Mouse (Mus musculus): ENCODE results near the gene Ywhaq. TPM values are rescaled to one million over a fixed set of nuclear protein-coding genes. Genes with fewer than 3 reads are reported as not detected.
A peak's percentile ranks its signal among the peaks of the same experiment; 100 is the strongest.

Ywhaq gene
- polyA plus RNA-seq (2012; rRNA removed) (54.9 and 74.0 TPM in 2 replicates), polyA plus RNA-seq (2014; fragmentation: Nextera tagmentation; extraction: Ambion mirVana) (202 and 210 TPM in 2 replicates)

GRCm38 (mm10) chr12:21417100-21418070 lies at the start of gene Ywhaq:
Gene Ywhaq (minus strand): TSS chr12:21417637.
- Histone ChIP-seq H3K4me3 (ENCODE audit: insufficient read depth in 1 of 2, low read depth in 2 of 2, low read length in 2 of 2) (peak within 1 kb of the TSS; percentile 78 to 96), H3K4me1 (replicated peaks; ENCODE audit: control insufficient read depth in 2 of 2, insufficient read depth in 2 of 2, low read length in 1 of 2) (peaks cover 18 to 23% of the 10 kb centered on the region in 2 experiments), H3K27ac (peak within 1 kb of the TSS; percentile 83), H3K27me3 (ENCODE audit: control insufficient read depth, insufficient read depth, low read length) (no peaks in the 10 kb centered on the region), H3K9ac (replicated peaks) (peak within 1 kb of the TSS; percentile 84), H3K9me3 (ENCODE audit: control insufficient read depth, low read length) (no peaks in the 10 kb centered on the region), H3K4me2 (ENCODE audit: low read depth) (peak within 1 kb of the TSS; percentile 89), H3K36me3 (replicated peaks; ENCODE audit: control insufficient read depth, insufficient read depth, low read depth) (peaks cover 24% of the 10 kb centered on the region)
- no peak; the same call in 1 of the 2 replicates for TF ChIP-seq CTCF (IDR thresholded peaks at IDR 0.05; ENCODE audit: low read depth)
- peak; percentile 23; the same call in 1 of the 2 replicates for TF ChIP-seq EP300 (IDR thresholded peaks at IDR 0.05; ENCODE audit: low read depth)
- DNase-seq (ENCODE audit: low read depth in 3 of 3, low spot score in 3 of 3), result peak; percentile 87 to 93 (median 90)
- ATAC-seq (ENCODE audit: insufficient read depth), result peak; percentile 99
- WGBS (ENCODE audit: insufficient replicate concordance), result under 1% methylated on average over 95 of the region's 103 CpGs

DNA sequence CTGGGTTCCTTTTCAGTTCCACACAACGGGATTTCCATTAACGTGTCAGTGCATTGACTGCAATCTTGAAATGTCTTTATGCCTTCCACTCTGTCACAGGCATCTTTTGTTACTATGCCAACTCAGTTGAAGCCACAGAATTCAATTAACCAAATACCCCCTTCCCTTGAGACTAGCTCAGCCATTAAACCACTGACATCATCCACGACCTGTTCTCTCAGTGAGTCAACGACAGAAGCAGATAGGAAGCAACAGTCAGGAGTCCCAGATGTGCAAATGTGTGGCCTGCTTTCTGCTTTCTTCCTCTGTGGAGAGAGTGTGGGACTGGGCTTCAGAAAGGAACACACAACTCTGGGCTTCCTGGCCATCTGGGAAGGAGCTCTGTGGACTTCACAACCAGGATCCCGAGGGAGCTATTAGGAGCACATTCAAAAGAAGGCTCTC lies 46.0 kb upstream of the Ywhaq start:
- no peaks in the 10 kb centered on the region; a peak in 1 of 4 replicates for H3K4me1 ChIP-seq (replicated peaks; ENCODE audit: control insufficient read depth in 2 of 2, insufficient read depth in 2 of 2, low read length in 1 of 2)
- H3K9me3 ChIP-seq (ENCODE audit: control insufficient read depth, low read length), result no peaks in the 10 kb centered on the region
- DNase-seq (ENCODE audit: low read depth in 3 of 3, low spot score in 3 of 3) (no peak), ATAC-seq (ENCODE audit: insufficient read depth) (no peak)
- H3K36me3 ChIP-seq (replicated peaks; ENCODE audit: control insufficient read depth, insufficient read depth, low read depth), result no peaks in the 10 kb centered on the region
- TF ChIP-seq EP300 (IDR thresholded peaks at IDR 0.05; ENCODE audit: low read depth), result no peak
- no peak overlapping the region for H3K4me3 ChIP-seq (ENCODE audit: insufficient read depth in 1 of 2, low read depth in 2 of 2, low read length in 2 of 2)
- H3K9ac ChIP-seq (replicated peaks), result no peak overlapping the region
- no peak overlapping the region for H3K27ac ChIP-seq
- H3K4me2 ChIP-seq (ENCODE audit: low read depth), result no peak overlapping the region
- WGBS (ENCODE audit: insufficient replicate concordance), result 55% methylated on average over 5 of the region's 5 CpGs
- no peaks in the 10 kb centered on the region for H3K27me3 ChIP-seq (ENCODE audit: control insufficient read depth, insufficient read depth, low read length)

- no peak for ATAC-seq (ENCODE audit: insufficient read depth)
These were observed 45.2 kb upstream of the Ywhaq start for GRCm38 (mm10) chr12:21462658-21463057.

GRCm38 (mm10) chr12:21459681-21460080 lies 42.2 kb upstream of the Ywhaq start:
- Histone ChIP-seq H3K9me3 (ENCODE audit: control insufficient read depth, low read length) (no peaks in the 10 kb centered on the region), H3K4me1 (replicated peaks; ENCODE audit: control insufficient read depth in 2 of 2, insufficient read depth in 2 of 2, low read length in 1 of 2) (no peaks in the 10 kb centered on the region; a peak in 2 of 4 replicates), H3K4me3 (ENCODE audit: insufficient read depth in 1 of 2, low read depth in 2 of 2, low read length in 2 of 2) (no peak overlapping the region), H3K4me2 (ENCODE audit: low read depth) (no peak overlapping the region), H3K27ac (no peak overlapping the region), H3K9ac (replicated peaks) (no peak overlapping the region), H3K27me3 (ENCODE audit: control insufficient read depth, insufficient read depth, low read length) (no peaks in the 10 kb centered on the region), H3K36me3 (replicated peaks; ENCODE audit: control insufficient read depth, insufficient read depth, low read depth) (no peaks in the 10 kb centered on the region)
- 52% methylated on average over 4 of the region's 4 CpGs for WGBS (ENCODE audit: insufficient replicate concordance)
- TF ChIP-seq EP300 (IDR thresholded peaks at IDR 0.05; ENCODE audit: low read depth) (no peak), CTCF (IDR thresholded peaks at IDR 0.05; ENCODE audit: low read depth) (no peak)
- no peak for DNase-seq (ENCODE audit: low read depth in 3 of 3, low spot score in 3 of 3)
- no peak for ATAC-seq (ENCODE audit: insufficient read depth)

More at GRCm38 (mm10) chr12:21462658-21463057, 45.2 kb upstream of the Ywhaq start:
- 54% methylated on average over 3 of the region's 3 CpGs for WGBS (ENCODE audit: insufficient replicate concordance)
- no peaks in the 10 kb centered on the region for H3K27me3 ChIP-seq (ENCODE audit: control insufficient read depth, insufficient read depth, low read length)
- no peaks in the 10 kb centered on the region for H3K9me3 ChIP-seq (ENCODE audit: control insufficient read depth, low read length)
- no peaks in the 10 kb centered on the region; a peak in 1 of 4 replicates for H3K4me1 ChIP-seq (replicated peaks; ENCODE audit: control insufficient read depth in 2 of 2, insufficient read depth in 2 of 2, low read length in 1 of 2)
- no peak overlapping the region for H3K27ac ChIP-seq
- no peaks in the 10 kb centered on the region for H3K36me3 ChIP-seq (replicated peaks; ENCODE audit: control insufficient read depth, insufficient read depth, low read depth)
- no peak overlapping the region for H3K9ac ChIP-seq (replicated peaks)
- no peak for DNase-seq (ENCODE audit: low read depth in 3 of 3, low spot score in 3 of 3)
- H3K4me2 ChIP-seq (ENCODE audit: low read depth), result no peak overlapping the region
- TF ChIP-seq EP300 (IDR thresholded peaks at IDR 0.05; ENCODE audit: low read depth) (no peak), CTCF (IDR thresholded peaks at IDR 0.05; ENCODE audit: low read depth) (no peak)
- H3K4me3 ChIP-seq (ENCODE audit: insufficient read depth in 1 of 2, low read depth in 2 of 2, low read length in 2 of 2), result no peak overlapping the region

DNA sequence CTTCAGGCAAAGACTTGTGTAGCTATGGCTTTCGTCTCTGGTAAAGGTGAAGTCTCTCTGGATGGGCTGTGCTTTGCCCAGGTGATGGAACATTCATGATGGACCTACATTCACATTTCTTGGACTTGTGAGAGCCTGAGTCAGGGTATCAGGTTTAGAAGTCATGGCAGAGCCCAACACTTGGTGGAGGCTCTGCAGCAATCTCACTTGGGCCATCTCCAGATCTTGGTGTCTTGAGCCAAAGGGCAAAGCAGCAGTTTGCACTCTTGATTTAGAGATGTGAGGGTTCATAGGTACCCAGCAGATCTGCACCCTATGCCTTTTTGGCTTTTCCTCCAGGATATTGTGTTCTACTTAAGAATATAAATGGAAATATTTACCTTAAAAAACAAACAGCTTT lies 38.6 kb upstream of the Ywhaq start:
- TF ChIP-seq CTCF (IDR thresholded peaks at IDR 0.05; ENCODE audit: low read depth) (no peak), EP300 (IDR thresholded peaks at IDR 0.05; ENCODE audit: low read depth) (no peak)
- Histone ChIP-seq H3K9me3 (ENCODE audit: control insufficient read depth, low read length) (no peaks in the 10 kb centered on the region), H3K36me3 (replicated peaks; ENCODE audit: control insufficient read depth, insufficient read depth, low read depth) (no peaks in the 10 kb centered on the region), H3K9ac (replicated peaks) (no peak overlapping the region), H3K4me2 (ENCODE audit: low read depth) (no peak overlapping the region), H3K27me3 (ENCODE audit: control insufficient read depth, insufficient read depth, low read length) (no peaks in the 10 kb centered on the region), H3K27ac (no peak overlapping the region), H3K4me3 (ENCODE audit: insufficient read depth in 1 of 2, low read depth in 2 of 2, low read length in 2 of 2) (no peak overlapping the region), H3K4me1 (replicated peaks; ENCODE audit: control insufficient read depth in 2 of 2, insufficient read depth in 2 of 2, low read length in 1 of 2) (no peaks in the 10 kb centered on the region; a peak in 1 of 4 replicates)
- ATAC-seq (ENCODE audit: insufficient read depth) (no peak), DNase-seq (ENCODE audit: low read depth in 3 of 3, low spot score in 3 of 3) (no peak)
- WGBS (ENCODE audit: insufficient replicate concordance), result 55% methylated on average over 1 of the region's 1 CpGs

Data from liver, embryonic 14.5 days (tissue).